Mouse (Mus musculus): Measurements from ENCODE around the gene Qrfpr.

Qrfpr gene

DNA sequence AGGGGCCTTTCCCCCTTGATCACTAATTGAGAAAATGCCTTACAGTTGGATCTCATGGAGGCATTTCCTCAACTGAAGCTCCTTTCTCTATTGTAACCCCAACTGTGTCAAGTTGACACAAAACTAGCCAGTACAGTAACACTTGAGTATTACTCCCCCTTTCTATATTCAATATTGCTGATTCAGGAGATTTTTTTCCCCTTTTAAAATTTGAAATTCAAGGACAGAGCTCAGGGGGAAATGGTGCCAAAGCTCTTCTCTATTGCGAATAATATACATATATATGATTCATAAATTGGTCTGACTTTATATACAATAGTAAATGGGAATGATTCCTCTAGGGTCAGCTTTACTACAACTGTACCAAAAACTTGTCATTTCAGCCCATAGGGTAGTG lies 71.6 kb downstream of the Qrfpr start:
- DNase-seq = no peak

DNA sequence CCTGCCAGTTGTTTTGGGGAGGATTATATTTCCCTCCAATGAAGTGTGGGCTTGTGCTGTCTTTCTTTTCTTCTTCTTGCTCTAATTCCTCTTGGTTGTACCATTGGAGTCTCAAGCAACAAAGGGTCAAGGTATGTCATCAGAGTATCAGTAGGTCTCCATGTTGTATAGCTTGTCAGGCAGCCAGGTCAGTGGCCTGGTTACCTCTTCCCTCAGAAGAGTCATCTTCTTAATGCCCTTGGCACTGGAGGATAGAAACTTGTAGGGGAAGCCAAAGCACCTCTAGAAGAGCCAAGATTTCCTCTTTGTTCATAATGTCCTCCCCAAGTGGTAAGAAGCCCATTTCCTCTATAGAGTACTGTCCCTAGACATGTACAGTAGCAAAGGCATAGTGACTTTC lies 83.1 kb downstream of the Qrfpr start:
- no peak for DNase-seq

DNA sequence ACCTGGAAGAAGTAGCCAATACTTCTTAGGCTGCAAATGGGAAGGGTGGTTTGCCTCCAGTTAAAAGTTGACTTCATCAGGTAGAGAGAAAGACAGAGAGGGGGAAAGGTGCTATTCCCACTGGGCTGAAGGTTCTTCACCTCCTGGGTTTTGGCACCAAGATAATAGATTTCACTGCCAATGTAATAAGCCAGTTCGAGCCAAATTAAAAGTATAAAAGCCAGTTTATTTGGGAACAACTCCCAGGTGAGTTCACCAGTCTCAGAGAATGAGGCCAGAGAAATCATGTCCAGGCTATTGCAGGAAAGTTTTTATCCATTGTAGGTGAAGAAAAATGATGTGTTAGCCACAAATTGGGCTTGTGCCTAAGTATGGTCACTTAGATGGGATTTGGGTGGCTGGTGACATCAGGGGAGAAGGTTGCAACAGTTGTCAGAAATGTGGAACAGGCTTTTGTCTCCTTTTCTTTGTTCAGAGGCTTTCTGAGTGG lies 83.9 kb downstream of the Qrfpr start:
- DNase-seq = no peak

DNA sequence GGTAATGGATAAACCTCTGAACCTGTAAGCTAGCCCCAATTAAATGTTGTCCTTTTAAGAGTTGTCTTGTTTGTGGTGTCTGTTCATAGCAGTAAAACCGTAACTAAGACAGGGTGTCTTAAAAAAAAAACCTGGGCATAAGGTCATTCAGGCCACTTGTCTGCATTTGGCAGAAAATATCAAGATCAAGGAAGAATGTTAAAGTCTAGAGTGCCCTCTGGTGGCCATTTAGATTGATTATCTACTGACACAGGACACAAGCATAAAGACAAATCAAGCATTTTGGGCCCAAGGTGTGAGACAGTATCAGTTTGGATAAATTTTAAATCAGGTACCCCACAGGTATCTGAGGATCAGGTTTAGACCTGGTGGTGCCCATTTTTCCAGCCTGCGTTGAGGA lies 84.6 kb downstream of the Qrfpr start:
- DNase-seq = peak; percentile 41 to 68

DNA sequence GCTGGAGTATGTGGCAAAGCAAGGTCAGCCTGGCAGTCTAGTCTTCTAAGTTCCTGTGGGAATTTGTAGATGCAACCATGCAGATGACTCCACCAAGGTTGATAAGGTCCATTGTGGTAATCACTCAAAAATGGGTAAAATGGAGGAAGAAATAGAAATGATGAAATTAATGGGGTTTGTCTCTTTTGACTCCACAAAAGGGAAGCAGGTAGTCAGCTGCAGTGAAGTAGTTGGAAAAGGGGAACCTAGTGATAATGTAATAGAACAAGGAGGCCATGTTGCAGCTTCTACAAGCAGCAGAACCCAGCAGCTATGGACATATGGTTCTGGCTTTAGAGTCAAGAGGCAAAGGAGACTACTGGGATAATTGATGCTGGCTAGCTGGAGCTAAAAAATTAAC lies 86.0 kb downstream of the Qrfpr start:
- no peak for DNase-seq

All from cerebellum, postnatal 10 days (tissue).